Mouse (Mus musculus) lung, embryonic 14.5 days (tissue): Measurements from ENCODE around the gene Trip6. TPM values are rescaled to one million over a fixed set of nuclear protein-coding genes. Genes with fewer than 3 reads are reported as not detected.
A peak's percentile ranks its signal among the peaks of the same experiment; 100 is the strongest.

Source experiments
- ATAC-seq: fragments of 200-750 bp; cut with Nextera tagmentation; 2 replicates; pipeline ENCODE4 v1.8.0; 2017; ENCODE audit warnings: mild to moderate bottlenecking, moderate TSS enrichment, moderate library complexity; ENCODE audit not compliant: insufficient read depth
- DNase-seq: peaks from one replicate; pipeline ENCODE4 v3.0.0-alpha.2; 2015
- H3K27ac ChIP-seq: fragments of 300-500 bp; sonication (generic); 2 replicates; pipeline ENCODE4 v1.5.1; 2014; ENCODE audit warnings: low read depth, mild to moderate bottlenecking, moderate library complexity
- H3K27me3 ChIP-seq: fragments of 300-500 bp; sonication (generic); 2 replicates; pipeline ENCODE4 v1.6.1; 2014; ENCODE audit warnings: low read length, control low read depth; ENCODE audit not compliant: insufficient read depth
- H3K36me3 ChIP-seq: fragments of 300-500 bp; sonication (generic); 2 replicates; pipeline ENCODE4 v1.6.1; 2014; ENCODE audit warnings: control low read depth; ENCODE audit not compliant: insufficient read depth
- H3K4me1 ChIP-seq: fragments of 300-500 bp; sonication (generic); 2 replicates; pipeline ENCODE4 v1.6.1; 2014; ENCODE audit warnings: antibody characterized with exemption, control low read depth; ENCODE audit not compliant: insufficient read depth
- H3K4me2 ChIP-seq: fragments of 300-500 bp; sonication (generic); 2 replicates; pipeline ENCODE4 v1.6.1; 2014; ENCODE audit warnings: mild to moderate bottlenecking
- H3K4me3 ChIP-seq: fragments of 300-500 bp; sonication (generic); 2 replicates; pipeline ENCODE4 v1.5.1; 2014; ENCODE audit warnings: low read depth, low read length
- H3K9ac ChIP-seq: fragments of 300-500 bp; sonication (generic); 2 replicates; pipeline ENCODE4 v1.6.1; 2014
- H3K9me3 ChIP-seq: fragments of 300-500 bp; sonication (generic); 2 replicates; pipeline ENCODE4 v1.6.1; 2016; ENCODE audit warnings: low read depth, low read length, control low read depth
- CTCF ChIP-seq: IDR thresholded peaks from 2 replicates; pipeline ENCODE4 v1.5.1; 2016; ENCODE audit warnings: antibody characterized with exemption, low read depth
- whole genome bisulfite sequencing: fragments of 180-500 bp; shearing (Covaris S2); extraction: QIAGEN DNeasy Blood & Tissue Kit; methylation state at CpG from one replicate; pipeline ENCODE4 v1.1.7; 2014; 5-methylcytosine and 5-hydroxymethylcytosine counted together
- polyA plus RNA-seq: library from polyadenylated mRNA; unstranded; fragments of >200 nt; fragmentation: Nextera tagmentation; extraction: Ambion mirVana; gene quantifications from 2 replicates; pipeline ENCODE4 v1.2.1, GENCODE M21; 2014

The Trip6 gene
- polyA plus RNA-seq, 1 experiment from 2014 or later = 89.3 TPM

DNA sequence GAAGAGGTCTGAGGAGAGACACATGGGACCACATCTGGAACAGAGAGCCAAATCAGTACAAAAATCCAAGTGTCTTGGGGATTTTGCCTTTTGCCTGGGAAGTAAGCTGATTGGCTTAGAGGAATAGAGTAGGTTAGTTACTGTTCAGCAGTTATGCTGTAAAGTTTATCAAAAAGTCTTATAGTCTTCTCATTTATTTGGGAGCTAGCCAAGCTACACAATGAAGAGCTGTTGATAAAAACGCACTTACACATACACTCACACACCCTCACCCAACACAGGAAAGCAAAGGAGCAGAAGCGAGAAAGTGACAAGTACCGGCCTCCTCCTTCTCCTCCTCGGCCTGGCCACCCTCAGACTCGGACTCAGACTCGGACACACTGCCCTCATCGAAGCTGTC is 15.0 kb downstream of the Trip6 start:
- Histone ChIP-seq H3K4me3 (no peak overlapping the region), H3K9me3 (no peaks in the 10 kb centered on the region), H3K36me3 (peaks cover 96% of the 10 kb centered on the region), H3K27ac (no peak overlapping the region), H3K4me2 (no peak overlapping the region), H3K27me3 (no peaks in the 10 kb centered on the region), H3K9ac (no peak overlapping the region), H3K4me1 (no peaks in the 10 kb centered on the region)
- no peak for TF ChIP-seq CTCF
- DNase-seq (no peak), ATAC-seq (no peak)
- WGBS = 85% methylated on average over 7 of the region's 7 CpGs

DNA sequence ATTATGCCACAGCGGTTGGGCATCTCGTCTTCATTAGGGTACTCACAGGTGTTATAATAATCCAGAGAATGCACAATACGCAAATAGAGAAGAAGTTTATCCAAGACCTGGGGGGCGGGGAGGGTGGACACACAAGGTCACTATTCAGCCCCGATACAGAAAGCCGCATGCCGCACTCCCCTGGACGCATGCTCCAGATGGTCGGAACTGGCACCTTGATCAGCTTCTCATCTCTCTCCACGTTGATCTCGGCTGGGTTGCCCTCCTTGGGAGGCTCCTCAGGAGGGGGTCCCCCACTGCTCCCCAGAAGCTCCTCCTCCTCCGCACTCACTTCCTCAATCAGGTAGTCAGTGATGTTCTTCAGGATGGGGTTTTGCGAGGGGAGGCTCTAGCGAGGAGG is 17.1 kb downstream of the Trip6 start:
- no peak for ATAC-seq
- no peaks in the 10 kb centered on the region for H3K4me1 ChIP-seq
- 87% methylated on average over 14 of the region's 14 CpGs for WGBS
- no peak overlapping the region for H3K27ac ChIP-seq
- TF ChIP-seq CTCF = no peak
- H3K36me3 ChIP-seq = peaks cover 75% of the 10 kb centered on the region
- H3K4me2 ChIP-seq = no peak overlapping the region
- no peak overlapping the region for H3K4me3 ChIP-seq
- DNase-seq = no peak
- H3K9ac ChIP-seq = no peak overlapping the region
- H3K27me3 ChIP-seq = no peaks in the 10 kb centered on the region; the same call in 1 of the 2 replicates
- H3K9me3 ChIP-seq = no peaks in the 10 kb centered on the region

GRCm38 (mm10) chr5:137295712-137296111 is 18.5 kb downstream of the Trip6 start:
- H3K27me3 ChIP-seq = peaks cover 7% of the 10 kb centered on the region
- no peak for TF ChIP-seq CTCF
- 92% methylated on average over 15 of the region's 15 CpGs for WGBS
- ATAC-seq (no peak), DNase-seq (no peak)
- H3K4me3 ChIP-seq = no peak overlapping the region
- H3K9ac ChIP-seq = no peak overlapping the region
- peak overlapping the region; percentile 100; the same call in 1 of the 2 replicates for H3K4me2 ChIP-seq
- no peaks in the 10 kb centered on the region for H3K4me1 ChIP-seq
- peaks cover 61% of the 10 kb centered on the region for H3K36me3 ChIP-seq
- H3K27ac ChIP-seq = no peak overlapping the region
- H3K9me3 ChIP-seq = no peaks in the 10 kb centered on the region

- peaks cover 57% of the 10 kb centered on the region for H3K36me3 ChIP-seq
- H3K27ac ChIP-seq = peak overlapping the region; percentile 97
- no peak for TF ChIP-seq CTCF
These were observed 18.9 kb downstream of the Trip6 start for GRCm38 (mm10) chr5:137295296-137295695.

GRCm38 (mm10) chr5:137294744-137295093 is 19.5 kb downstream of the Trip6 start:
- DNase-seq = no peak
- Histone ChIP-seq H3K4me3 (peak overlapping the region; percentile 58), H3K4me2 (peak overlapping the region; percentile 100), H3K9ac (peak overlapping the region; percentile 67), H3K9me3 (no peaks in the 10 kb centered on the region), H3K27ac (peak overlapping the region; percentile 97), H3K36me3 (peaks cover 51% of the 10 kb centered on the region), H3K27me3 (peaks cover 17% of the 10 kb centered on the region), H3K4me1 (no peaks in the 10 kb centered on the region)
- no peak for TF ChIP-seq CTCF
- 6% methylated on average over 18 of the region's 18 CpGs for WGBS
- ATAC-seq = peak; percentile 55

More at GRCm38 (mm10) chr5:137295296-137295695, 18.9 kb downstream of the Trip6 start:
- no peak for ATAC-seq
- Histone ChIP-seq H3K27me3 (peaks cover 12% of the 10 kb centered on the region), H3K4me3 (peak overlapping the region; percentile 58), H3K9me3 (no peaks in the 10 kb centered on the region), H3K9ac (peak overlapping the region; percentile 67), H3K4me2 (peak overlapping the region; percentile 100), H3K4me1 (no peaks in the 10 kb centered on the region)
- DNase-seq = no peak
- 75% methylated on average over 9 of the region's 9 CpGs for WGBS

- Histone ChIP-seq H3K27ac (peak within 1 kb of the TSS; percentile 97), H3K4me2 (peak within 1 kb of the TSS; percentile 100), H3K4me1 (no peaks in the 10 kb centered on the region), H3K4me3 (peak within 1 kb of the TSS; percentile 58), H3K9ac (peak within 1 kb of the TSS; percentile 75), H3K36me3 (peaks cover 45% of the 10 kb centered on the region), H3K9me3 (no peaks in the 10 kb centered on the region), H3K27me3 (peaks cover 24% of the 10 kb centered on the region)
- under 1% methylated on average over 52 of the region's 52 CpGs for WGBS
- peak; percentile 17; the same call in 1 of the 2 replicates for TF ChIP-seq CTCF
- DNase-seq = peak; percentile 98
- peak; percentile 95 for ATAC-seq
These were observed 20.1 kb downstream of the Trip6 start, which contains the start of gene Ufsp1 for GRCm38 (mm10) chr5:137293839-137294743. Ufsp1 (plus strand) TSS chr5:137294629.

- peaks cover 37% of the 10 kb centered on the region for H3K36me3 ChIP-seq
These were observed 20.9 kb downstream of the Trip6 start for GRCm38 (mm10) chr5:137293282-137293681.

More at GRCm38 (mm10) chr5:137293282-137293681, 20.9 kb downstream of the Trip6 start:
- peak; percentile 79 for DNase-seq
- peak; percentile 36; the same call in 1 of the 2 replicates for TF ChIP-seq CTCF
- WGBS = 0% methylated on average over 15 of the region's 15 CpGs
- Histone ChIP-seq H3K27me3 (peaks cover 32% of the 10 kb centered on the region), H3K9ac (peak overlapping the region; percentile 75), H3K27ac (peak overlapping the region; percentile 97), H3K4me1 (no peaks in the 10 kb centered on the region; the same call in 1 of the 2 replicates), H3K4me2 (peak overlapping the region; percentile 100), H3K9me3 (no peaks in the 10 kb centered on the region), H3K4me3 (peak overlapping the region; percentile 58)
- ATAC-seq = peak; percentile 30; the same call in 1 of the 2 replicates
